Mouse (Mus musculus) adrenal gland, adult 2 months (tissue): Measurements from ENCODE around the gene Pbld1. TPM values are rescaled to one million over a fixed set of nuclear protein-coding genes. Genes with fewer than 3 reads are reported as not detected.

Experiments
- polyA plus RNA-seq: library from polyadenylated mRNA; depleted of rRNA; stranded (reverse); fragments of >200 nt; gene quantifications from 2 replicates; pipeline ENCODE4 v1.2.3, GENCODE M21; 2012; rRNA removed
- total RNA-seq, 2 experiments: library from RNA; stranded (reverse); gene quantifications; 2 replicates each; pipeline ENCODE4 v1.2.3; 2021

The Pbld1 gene
- total and polyA plus RNA-seq, 3 experiments = 0.40 to 3.0 (median 2.0) TPM

Other genes starting within 250 kb of the Pbld1 start
- gene Tet1, start 151.2 kb upstream of the Pbld1 start, total RNA-seq = 1 to 10 TPM; 2.7 to 3.0 TPM
- gene Tet1, start 151.2 kb upstream of the Pbld1 start, polyA plus RNA-seq = 0.44 and 0.52 TPM in 2 replicates
- gene Slc25a16, start 139.5 kb upstream of the Pbld1 start, total RNA-seq = 10 to 100 TPM; 42.9 to 44.6 TPM
- gene Slc25a16, start 139.5 kb upstream of the Pbld1 start, polyA plus RNA-seq = 46.5 and 46.8 TPM in 2 replicates
- 1 to 10 TPM in 1 of 2 experiments, under 1 TPM in 1; 0.83 to 1.2 TPM for gene Dna2, start 113.1 kb upstream of the Pbld1 start, total RNA-seq
- gene Dna2, start 113.1 kb upstream of the Pbld1 start, polyA plus RNA-seq = 0.48 and 0.61 TPM in 2 replicates
- 10 to 100 TPM; 11.2 to 16.3 TPM for gene Rufy2, start 79.9 kb upstream of the Pbld1 start, total RNA-seq
- gene Rufy2, start 79.9 kb upstream of the Pbld1 start, polyA plus RNA-seq = 1.9 and 2.1 TPM in 2 replicates
- 10 to 100 TPM; 40.3 to 42.4 TPM for gene Hnrnph3, start 35.9 kb upstream of the Pbld1 start, total RNA-seq
- 2.4 and 3.7 TPM in 2 replicates for gene Hnrnph3, start 35.9 kb upstream of the Pbld1 start, polyA plus RNA-seq
- 1 to 10 TPM; 3.1 to 3.9 TPM for gene Pbld2, start 35.8 kb upstream of the Pbld1 start, total RNA-seq
- 0.87 and 1.4 TPM in 2 replicates for gene Pbld2, start 35.8 kb upstream of the Pbld1 start, polyA plus RNA-seq
- not detected for gene Atoh7, start 39.5 kb downstream of the Pbld1 start, total RNA-seq
- 0.10 TPM in 1 of 2 replicates, not detected in the other for gene Atoh7, start 39.5 kb downstream of the Pbld1 start, polyA plus RNA-seq
- gene Mypn, start 143.8 kb downstream of the Pbld1 start, total RNA-seq = 1 to 10 TPM in 1 of 2 experiments, under 1 TPM in 1; 0.31 to 1.1 TPM
- 0.02 and 0.07 TPM in 2 replicates for gene Mypn, start 143.8 kb downstream of the Pbld1 start, polyA plus RNA-seq
- gene Herc4, start 183.6 kb downstream of the Pbld1 start, total RNA-seq = 100 to 1,000 TPM in 1 of 2 experiments, 10 to 100 TPM in 1; 76.9 to 195 TPM
- gene Herc4, start 183.6 kb downstream of the Pbld1 start, polyA plus RNA-seq = 10.7 and 14.0 TPM in 2 replicates